Mouse (Mus musculus) liver, embryonic 11.5 days (tissue): ENCODE results near the gene Cbll1. TPM values are rescaled to one million over a fixed set of nuclear protein-coding genes. Genes with fewer than 3 reads are reported as not detected.
"Not testable (repeated sequence)": the region's sequence is repeated elsewhere in the genome, so short reads cannot be mapped to it uniquely, and the experiment has no call there.

Experiments used
- ATAC-seq: fragments of 200-750 bp; cut with Nextera tagmentation; replicated peaks from 2 replicates; pipeline ENCODE4 v1.8.0; 2017; ENCODE audit warnings: moderate number of reproducible peaks, mild to moderate bottlenecking, moderate TSS enrichment, moderate library complexity; ENCODE audit not compliant: low FRiP score
- DNase-seq: peaks from one replicate; pipeline ENCODE4 v3.0.0-alpha.2; 2017; ENCODE audit warnings: low spot score
- H3K27ac ChIP-seq: fragments of 300-500 bp; sonication (generic); 2 replicates; pipeline ENCODE4 v1.5.1; 2014; ENCODE audit warnings: mild to moderate bottlenecking, low read depth, low read length, control low read depth
- H3K27me3 ChIP-seq: fragments of 300-500 bp; sonication (generic); replicated peaks from 2 replicates; pipeline ENCODE4 v1.6.1; 2014; ENCODE audit warnings: low read length, mixed read lengths; ENCODE audit not compliant: control insufficient read depth, insufficient read depth
- H3K36me3 ChIP-seq: fragments of 300-500 bp; sonication (generic); 2 replicates; pipeline ENCODE4 v1.6.1; 2014; ENCODE audit warnings: mild to moderate bottlenecking, low read length, moderate library complexity, mixed read lengths; ENCODE audit not compliant: control insufficient read depth, insufficient read depth
- H3K4me1 ChIP-seq: fragments of 300-500 bp; sonication (generic); replicated peaks from 2 replicates; pipeline ENCODE4 v1.6.1; 2014; ENCODE audit warnings: low read length, mixed read lengths; ENCODE audit not compliant: control insufficient read depth, insufficient read depth
- H3K4me2 ChIP-seq: fragments of 300-500 bp; sonication (generic); 2 replicates; pipeline ENCODE4 v1.6.1; 2014; ENCODE audit warnings: mild to moderate bottlenecking, control low read depth, moderate library complexity
- H3K4me3 ChIP-seq: fragments of 300-500 bp; sonication (generic); 2 replicates; pipeline ENCODE4 v1.5.1; 2014; ENCODE audit warnings: low read depth, low read length, control low read depth
- H3K9ac ChIP-seq: fragments of 300-500 bp; sonication (generic); 2 replicates; pipeline ENCODE4 v1.6.1; 2014; ENCODE audit warnings: low read depth, low read length, control low read depth
- H3K9me3 ChIP-seq: fragments of 300-500 bp; sonication (generic); 2 replicates; pipeline ENCODE4 v1.6.1; 2016; ENCODE audit warnings: low read length, inconsistent platforms, mixed read lengths; ENCODE audit not compliant: control insufficient read depth
- WGBS: fragments of 180-500 bp; shearing (Covaris S2); extraction: QIAGEN DNeasy Blood & Tissue Kit; methylation state at CpG from one replicate; pipeline ENCODE4 v1.1.7; 2014; 5-methylcytosine and 5-hydroxymethylcytosine counted together
- polyA plus RNA-seq: library from polyadenylated mRNA; unstranded; fragments of >200 nt; fragmentation: Nextera tagmentation; extraction: Ambion mirVana; gene quantifications from 2 replicates; pipeline ENCODE4 v1.2.1, GENCODE M21; 2014

Cbll1 gene
- polyA plus RNA-seq, 1 experiment from 2014 or later, result 18.1 TPM

DNA sequence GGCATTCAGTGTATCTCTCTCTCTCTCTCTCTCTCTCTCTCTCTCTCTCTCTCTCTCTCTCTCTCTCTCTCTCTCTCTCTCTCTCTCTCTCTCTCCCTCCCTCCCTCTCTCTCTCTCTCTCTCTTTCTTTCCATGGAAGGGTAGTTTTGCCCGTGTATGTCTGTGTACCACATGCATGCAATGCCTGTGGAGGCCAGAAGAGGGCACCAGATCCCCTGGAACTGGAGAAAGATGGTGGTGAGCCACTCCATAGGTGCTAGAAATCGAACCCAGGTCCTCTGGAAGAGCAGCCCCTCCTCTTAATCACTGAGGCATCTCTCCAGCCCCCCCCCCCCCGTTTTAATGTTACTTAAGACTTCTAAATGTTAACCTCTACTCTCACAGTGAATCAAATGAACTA is 39.1 kb downstream of the Cbll1 start:
- not testable (repeated sequence) for H3K4me3 ChIP-seq, H3K27me3 ChIP-seq, H3K9me3 ChIP-seq, DNase-seq, H3K4me1 ChIP-seq, H3K4me2 ChIP-seq, H3K27ac ChIP-seq, H3K36me3 ChIP-seq, H3K9ac ChIP-seq, ATAC-seq
- WGBS, result 45% methylated on average over 3 of the region's 3 CpGs

DNA sequence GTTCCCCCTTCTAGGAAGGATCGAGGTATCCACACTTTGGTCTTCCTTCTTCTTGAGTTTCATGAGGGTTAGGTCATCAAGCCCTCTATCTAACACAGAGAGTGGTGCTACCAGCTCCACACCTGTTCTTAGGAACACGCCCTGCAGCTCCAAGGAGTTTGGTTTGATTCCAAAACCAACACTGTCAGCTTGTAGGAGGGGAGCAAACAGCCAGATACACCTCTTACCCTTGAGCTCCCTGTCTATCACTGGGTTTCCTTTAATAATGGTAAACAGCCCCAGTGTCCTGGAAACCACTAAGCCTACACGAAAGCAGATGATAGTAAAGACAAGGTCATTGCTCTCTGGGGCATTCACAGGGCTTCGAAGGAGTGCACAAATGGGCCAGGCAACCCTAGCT is 40.9 kb downstream of the Cbll1 start:
- H3K4me1 ChIP-seq, result no peaks in the 10 kb centered on the region
- no peak for ATAC-seq

DNA sequence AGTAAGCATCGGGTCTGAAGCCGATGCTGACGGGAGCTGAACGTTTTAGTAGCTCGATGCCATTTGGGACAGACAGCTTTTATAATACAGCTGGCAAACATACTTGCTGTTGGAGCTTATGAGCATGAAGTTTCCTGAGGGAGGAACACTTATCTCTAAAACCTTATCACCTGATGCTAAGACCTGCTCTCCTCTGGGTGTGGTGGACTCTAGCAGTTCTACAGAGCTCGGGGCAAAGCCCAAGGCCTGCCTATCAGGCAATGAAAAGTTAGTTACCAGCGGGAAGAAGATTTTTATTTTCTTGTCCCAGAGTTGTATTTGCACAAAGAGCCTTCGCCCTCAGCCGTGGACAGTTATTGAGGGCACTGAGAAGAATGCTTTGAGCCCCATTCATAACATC is 43.1 kb downstream of the Cbll1 start:
- Histone ChIP-seq H3K27ac (no peak overlapping the region), H3K4me1 (no peaks in the 10 kb centered on the region), H3K36me3 (no peaks in the 10 kb centered on the region), H3K27me3 (no peaks in the 10 kb centered on the region), H3K4me3 (no peak overlapping the region), H3K9ac (no peak overlapping the region), H3K4me2 (no peak overlapping the region), H3K9me3 (no peaks in the 10 kb centered on the region)
- ATAC-seq (no peak), DNase-seq (no peak)
- WGBS, result 81% methylated on average over 9 of the region's 9 CpGs

More for the DNA sequence above, 40.9 kb downstream of the Cbll1 start:
- H3K4me2 ChIP-seq, result no peak overlapping the region
- no peak overlapping the region for H3K9ac ChIP-seq
- no peaks in the 10 kb centered on the region for H3K9me3 ChIP-seq
- H3K27me3 ChIP-seq, result no peaks in the 10 kb centered on the region
- no peak overlapping the region for H3K4me3 ChIP-seq
- no peak overlapping the region for H3K27ac ChIP-seq
- DNase-seq, result no peak
- WGBS, result 64% methylated on average over 4 of the region's 4 CpGs
- H3K36me3 ChIP-seq, result no peaks in the 10 kb centered on the region

DNA sequence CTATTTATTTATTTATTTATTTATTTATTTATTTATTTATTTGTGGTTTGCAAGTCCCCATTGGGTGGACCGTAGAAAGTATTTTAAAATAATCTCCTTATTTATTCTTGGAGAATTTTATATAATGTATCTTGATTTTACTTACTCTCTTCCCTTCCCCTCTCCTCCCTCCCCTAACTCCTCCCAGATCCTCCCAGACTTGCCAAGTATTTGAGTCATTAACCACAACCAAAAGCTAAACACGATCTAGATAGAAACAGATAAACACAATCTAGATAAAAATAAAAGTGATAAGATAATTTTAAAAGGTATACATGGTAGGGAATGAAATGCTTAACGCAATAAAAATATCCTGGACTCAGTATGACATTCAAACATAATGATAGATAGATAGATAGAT is 50.1 kb downstream of the Cbll1 start:
- Histone ChIP-seq H3K36me3 (no peaks in the 10 kb centered on the region), H3K9ac (no peak overlapping the region), H3K9me3 (no peaks in the 10 kb centered on the region), H3K4me1 (no peaks in the 10 kb centered on the region), H3K4me3 (no peak overlapping the region), H3K27ac (no peak overlapping the region), H3K27me3 (no peaks in the 10 kb centered on the region), H3K4me2 (no peak overlapping the region)
- DNase-seq (no peak), ATAC-seq (no peak)
- WGBS, result 75% methylated on average over 3 of the region's 3 CpGs

DNA sequence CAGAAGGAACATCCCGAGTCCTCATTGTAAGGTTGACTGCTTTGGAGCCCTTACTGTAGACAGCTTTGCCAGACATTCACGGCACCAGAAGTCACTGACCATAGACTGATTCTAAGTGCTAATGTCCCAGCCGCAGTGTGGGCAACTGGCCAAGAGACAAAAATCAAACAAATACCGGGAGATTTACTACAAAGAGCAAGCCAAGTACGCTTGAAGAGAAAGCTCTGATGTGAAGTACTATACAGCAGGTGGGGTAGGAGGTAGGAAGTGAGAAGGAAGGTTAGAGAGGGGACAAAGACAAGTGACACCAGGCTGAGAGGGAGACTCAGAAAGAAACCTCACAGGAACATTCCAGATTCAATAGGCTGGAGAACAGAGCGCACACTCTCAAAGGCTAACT is 54.6 kb downstream of the Cbll1 start:
- DNase-seq (no peak), ATAC-seq (no peak)
- Histone ChIP-seq H3K4me3 (no peak overlapping the region), H3K27me3 (no peaks in the 10 kb centered on the region; the same call in 1 of the 2 replicates), H3K27ac (no peak overlapping the region), H3K4me1 (no peaks in the 10 kb centered on the region), H3K4me2 (no peak overlapping the region), H3K9ac (no peak overlapping the region), H3K36me3 (no peaks in the 10 kb centered on the region), H3K9me3 (no peaks in the 10 kb centered on the region)
- 74% methylated on average over 6 of the region's 6 CpGs for WGBS

DNA sequence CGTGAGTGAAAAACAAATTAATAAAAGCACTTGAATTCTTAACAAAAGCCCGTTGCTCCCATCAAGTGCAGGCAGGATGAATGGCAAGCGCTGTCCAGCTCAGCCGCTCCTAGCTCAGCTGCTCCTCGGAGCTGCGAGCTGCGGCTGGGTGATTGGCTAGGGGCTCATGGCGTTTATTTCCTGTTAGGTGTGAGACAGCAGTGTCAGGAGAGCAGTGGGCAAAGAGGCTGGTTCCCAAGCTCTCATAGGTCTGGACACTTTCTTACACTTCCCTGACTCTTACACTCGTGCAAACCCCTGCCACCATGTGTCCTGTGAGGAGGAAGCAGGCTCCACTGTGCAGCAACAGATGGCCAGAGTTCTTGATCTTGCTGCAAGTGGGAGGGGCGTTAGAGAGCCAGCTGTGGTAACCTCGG is 55.3 kb downstream of the Cbll1 start:
- no peaks in the 10 kb centered on the region for H3K4me1 ChIP-seq
- DNase-seq, result peak; percentile 53
- H3K9ac ChIP-seq, result no peak overlapping the region
- no peaks in the 10 kb centered on the region for H3K9me3 ChIP-seq
- H3K36me3 ChIP-seq, result no peaks in the 10 kb centered on the region
- no peaks in the 10 kb centered on the region; the same call in 1 of the 2 replicates for H3K27me3 ChIP-seq
- no peak overlapping the region for H3K27ac ChIP-seq
- H3K4me2 ChIP-seq, result peak overlapping the region; percentile 49
- peak; percentile 53 for ATAC-seq
- H3K4me3 ChIP-seq, result no peak overlapping the region
- WGBS, result 2% methylated on average over 11 of the region's 11 CpGs

DNA sequence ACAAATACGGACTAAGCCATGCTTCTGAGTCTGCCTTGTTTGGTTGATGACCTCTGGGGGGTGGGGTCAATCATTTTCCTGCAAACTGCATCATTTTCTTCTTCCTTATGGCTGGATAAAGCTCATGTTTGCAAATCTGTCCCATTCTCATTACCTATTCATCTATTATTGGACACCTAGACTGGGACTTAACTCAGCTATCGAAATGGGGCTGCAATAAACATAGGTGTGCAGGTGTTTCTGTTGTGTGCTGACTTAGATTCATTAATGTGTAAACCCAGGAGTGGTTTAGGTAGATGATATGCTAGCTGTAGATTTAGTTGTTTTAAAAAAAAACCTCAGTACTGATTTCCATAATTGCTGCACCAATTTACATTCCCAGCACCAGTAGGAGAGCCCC is 59.8 kb downstream of the Cbll1 start:
- DNase-seq, result no peak
- Histone ChIP-seq H3K36me3 (no peaks in the 10 kb centered on the region), H3K4me3 (no peak overlapping the region), H3K27me3 (no peaks in the 10 kb centered on the region; the same call in 1 of the 2 replicates), H3K4me2 (no peak overlapping the region), H3K27ac (no peak overlapping the region), H3K9ac (no peak overlapping the region), H3K9me3 (no peaks in the 10 kb centered on the region), H3K4me1 (no peaks in the 10 kb centered on the region)
- WGBS, result 66% methylated on average over 2 of the region's 2 CpGs
- no peak for ATAC-seq

DNA sequence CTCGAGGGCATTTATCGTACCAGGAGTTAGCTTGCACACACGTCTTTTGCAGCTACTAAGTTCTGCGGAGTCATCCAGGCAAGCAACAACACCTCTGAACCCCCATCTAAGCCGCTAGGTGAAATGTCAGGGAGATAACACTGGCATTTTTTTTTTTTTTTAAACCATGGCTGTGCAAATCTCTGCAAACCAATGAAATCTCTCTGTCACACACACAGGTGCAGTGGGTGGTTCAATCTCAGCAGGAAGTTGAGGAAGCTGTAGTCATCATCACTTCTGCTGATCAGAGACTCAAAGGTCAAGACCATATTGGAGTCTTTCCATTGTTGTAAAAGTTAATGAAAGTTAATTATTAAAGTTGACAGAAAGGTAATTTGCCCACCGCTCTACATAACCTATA is 61.6 kb downstream of the Cbll1 start:
- H3K36me3 ChIP-seq, result no peaks in the 10 kb centered on the region
- WGBS, result 64% methylated on average over 6 of the region's 6 CpGs

More for the DNA sequence above, 61.6 kb downstream of the Cbll1 start:
- ATAC-seq (no peak), DNase-seq (no peak)
- Histone ChIP-seq H3K27ac (no peak overlapping the region), H3K4me1 (no peaks in the 10 kb centered on the region), H3K4me2 (no peak overlapping the region), H3K9me3 (no peaks in the 10 kb centered on the region), H3K9ac (no peak overlapping the region), H3K4me3 (no peak overlapping the region), H3K27me3 (no peaks in the 10 kb centered on the region)
